Mouse (Mus musculus) cortical plate, adult 2 months (tissue): ENCODE data around the gene Ccdc8. TPM values are rescaled to one million over a fixed set of nuclear protein-coding genes. Genes with fewer than 3 reads are reported as not detected.

ENCODE experiments used
- H3K27ac ChIP-seq: fragments of 200-500 bp; 2 replicates; pipeline ENCODE4 v1.5.1; 2012; ENCODE audit warnings: low read length, control low read depth, inconsistent platforms; ENCODE audit not compliant: insufficient read depth
- H3K4me1 ChIP-seq: fragments of 200-500 bp; 2 replicates; pipeline ENCODE4 v1.6.1; 2011; ENCODE audit warnings: low read length; ENCODE audit not compliant: control insufficient read depth, insufficient read depth
- H3K4me3 ChIP-seq: fragments of 200-500 bp; 2 replicates; pipeline ENCODE4 v1.5.1; 2011; ENCODE audit warnings: mild to moderate bottlenecking, low read length, control low read depth; ENCODE audit not compliant: insufficient read depth
- CTCF ChIP-seq: fragments of 200-500 bp; IDR thresholded peaks from 2 replicates; pipeline ENCODE4 v1.5.1; 2011; ENCODE audit warnings: mild to moderate bottlenecking, control low read depth, low read length; ENCODE audit not compliant: insufficient read depth; ENCODE audit errors: extremely low read depth
- POLR2A ChIP-seq: fragments of 200-500 bp; IDR thresholded peaks from 2 replicates; pipeline ENCODE4 v1.6.1; 2011; ENCODE audit warnings: mild to moderate bottlenecking, low read length, control low read depth; ENCODE audit not compliant: insufficient read depth; ENCODE audit errors: extremely low read depth
- polyA plus RNA-seq: library from polyadenylated mRNA; depleted of rRNA; stranded (reverse); fragments of >200 nt; gene quantifications from 2 replicates; pipeline ENCODE4 v1.2.3, GENCODE M21; 2012

The Ccdc8 gene
- polyA plus RNA-seq, 1 experiment: 1.8 TPM

GRCm38 (mm10) chr7:17004716-17005115 is 12.2 kb downstream of the Ccdc8 start:
- TF ChIP-seq POLR2A (no peak), CTCF (no peak)
- Histone ChIP-seq H3K4me3 (no peak overlapping the region), H3K4me1 (no peaks in the 10 kb centered on the region), H3K27ac (no peak overlapping the region)

- TF ChIP-seq POLR2A: no peak
- peak; percentile 66 for TF ChIP-seq CTCF
- H3K4me3 ChIP-seq: no peak overlapping the region
- 0 out of 2 replicates have a peak, but pooled peaks cover under 1% of the 10 kb centered on the region for H3K4me1 ChIP-seq
- H3K27ac ChIP-seq: no peak overlapping the region
Measured at GRCm38 (mm10) chr7:17007300-17007699, 14.8 kb downstream of the Ccdc8 start.

- H3K4me1 ChIP-seq: peaks cover 5% of the 10 kb centered on the region; the same call in 1 of the 2 replicates
Measured at GRCm38 (mm10) chr7:17009326-17010009, 17.0 kb downstream of the Ccdc8 start.

GRCm38 (mm10) chr7:17010010-17010347 is 17.5 kb downstream of the Ccdc8 start:
- H3K4me1 ChIP-seq: peaks cover 7% of the 10 kb centered on the region
- no peak overlapping the region for H3K4me3 ChIP-seq
- peak overlapping the region; percentile 18; the same call in 1 of the 2 replicates for H3K27ac ChIP-seq
- TF ChIP-seq POLR2A: no peak
- no peak for TF ChIP-seq CTCF

More at GRCm38 (mm10) chr7:17009326-17010009, 17.0 kb downstream of the Ccdc8 start:
- no peak for TF ChIP-seq POLR2A
- TF ChIP-seq CTCF: no peak
- Histone ChIP-seq H3K4me3 (no peak overlapping the region), H3K27ac (peak overlapping the region; percentile 18; the same call in 1 of the 2 replicates)

- no peak for TF ChIP-seq CTCF
- TF ChIP-seq POLR2A: no peak
- H3K4me1 ChIP-seq: peaks cover 11% of the 10 kb centered on the region
- no peak overlapping the region for H3K27ac ChIP-seq
- H3K4me3 ChIP-seq: no peak overlapping the region
Measured at GRCm38 (mm10) chr7:17011909-17012590, 19.5 kb downstream of the Ccdc8 start.

- TF ChIP-seq CTCF (0 out of 2 replicates have a peak, but pooled peaks have one; percentile 17), POLR2A (no peak)
- peaks cover 16% of the 10 kb centered on the region for H3K4me1 ChIP-seq
- no peak overlapping the region for H3K4me3 ChIP-seq
- H3K27ac ChIP-seq: no peak overlapping the region
Measured at GRCm38 (mm10) chr7:17015381-17015780, 22.9 kb downstream of the Ccdc8 start.

- no peak for TF ChIP-seq POLR2A
- TF ChIP-seq CTCF: no peak
- H3K27ac ChIP-seq: peak overlapping the region; percentile 43; the same call in 1 of the 2 replicates
- H3K4me1 ChIP-seq: peaks cover 16% of the 10 kb centered on the region
- H3K4me3 ChIP-seq: no peak overlapping the region
Measured at GRCm38 (mm10) chr7:17017036-17017435, 24.5 kb downstream of the Ccdc8 start.

- TF ChIP-seq POLR2A (no peak), CTCF (no peak)
- Histone ChIP-seq H3K4me1 (peaks cover 11% of the 10 kb centered on the region), H3K27ac (peak overlapping the region; percentile 43; the same call in 1 of the 2 replicates), H3K4me3 (no peak overlapping the region)
Measured at GRCm38 (mm10) chr7:17017921-17018320, 25.4 kb downstream of the Ccdc8 start.

- Histone ChIP-seq H3K4me1 (peaks cover 15% of the 10 kb centered on the region), H3K27ac (no peak overlapping the region)
Measured at GRCm38 (mm10) chr7:17019426-17020166, 27.1 kb downstream of the Ccdc8 start.

More at GRCm38 (mm10) chr7:17019426-17020166, 27.1 kb downstream of the Ccdc8 start:
- TF ChIP-seq CTCF (no peak), POLR2A (no peak)
- no peak overlapping the region for H3K4me3 ChIP-seq
